Mouse (Mus musculus) liver, adult 2 months (tissue): ENCODE data around the gene Gng2.

Experiments used
- CTCF ChIP-seq: fragments of 200-500 bp; IDR thresholded peaks from 2 replicates; pipeline ENCODE4 v1.5.1; 2011; ENCODE audit warnings: low read depth, low read length, control low read depth
- POLR2A ChIP-seq: fragments of 200-500 bp; IDR thresholded peaks from 2 replicates; pipeline ENCODE4 v1.6.1; 2011; ENCODE audit warnings: low read length, control low read depth; ENCODE audit not compliant: insufficient read depth; ENCODE audit errors: extremely low read depth

GRCm38 (mm10) chr14:19935084-19935483, 42.3 kb downstream of the Gng2 start:
- TF ChIP-seq POLR2A (no peak), CTCF (no peak)
